Mouse (Mus musculus) intestine, embryonic 14.5 days (tissue): ENCODE results near the gene Sez6l2. TPM values are rescaled to one million over a fixed set of nuclear protein-coding genes. Genes with fewer than 3 reads are reported as not detected.

Experiments used
- ATAC-seq: fragments of 200-750 bp; cut with Nextera tagmentation; replicated peaks from 2 replicates; pipeline ENCODE4 v1.8.0; 2017; ENCODE audit warnings: low read depth, moderate number of reproducible peaks, moderate TSS enrichment, moderate library complexity; ENCODE audit not compliant: low FRiP score, low TSS enrichment
- DNase-seq: peaks from one replicate; pipeline ENCODE4 v3.0.0-alpha.2; 2018; ENCODE audit warnings: low spot score
- H3K27ac ChIP-seq: fragments of 300-500 bp; sonication (generic); 2 replicates; pipeline ENCODE4 v1.5.1; 2014; ENCODE audit warnings: low read depth, mild to moderate bottlenecking, control low read depth
- H3K27me3 ChIP-seq: fragments of 300-500 bp; sonication (generic); replicated peaks from 2 replicates; pipeline ENCODE4 v1.6.1; 2014; ENCODE audit warnings: low read length, control low read depth; ENCODE audit not compliant: control insufficient read depth, insufficient read depth
- H3K36me3 ChIP-seq: fragments of 300-500 bp; sonication (generic); 2 replicates; pipeline ENCODE4 v1.6.1; 2014; ENCODE audit warnings: low read length, control low read depth; ENCODE audit not compliant: control insufficient read depth, insufficient read depth
- H3K4me1 ChIP-seq: fragments of 300-500 bp; sonication (generic); replicated peaks from 2 replicates; pipeline ENCODE4 v1.6.1; 2014; ENCODE audit warnings: low read length, control low read depth, mixed read lengths; ENCODE audit not compliant: control insufficient read depth, insufficient read depth
- H3K4me2 ChIP-seq: fragments of 300-500 bp; sonication (generic); 2 replicates; pipeline ENCODE4 v1.6.1; 2014; ENCODE audit warnings: low read length
- H3K4me3 ChIP-seq: fragments of 300-500 bp; sonication (generic); 2 replicates; pipeline ENCODE4 v1.5.1; 2014; ENCODE audit warnings: low read depth, low read length, control low read depth, mixed read lengths
- H3K9ac ChIP-seq: fragments of 300-500 bp; sonication (generic); 2 replicates; pipeline ENCODE4 v1.6.1; 2014; ENCODE audit warnings: mild to moderate bottlenecking, low read length
- H3K9me3 ChIP-seq: fragments of 300-500 bp; sonication (generic); 2 replicates; pipeline ENCODE4 v1.6.1; 2016; ENCODE audit warnings: low read length, control low read depth; ENCODE audit not compliant: control insufficient read depth
- WGBS: fragments of 180-500 bp; shearing (Covaris S2); extraction: QIAGEN DNeasy Blood & Tissue Kit; methylation state at CpG from one replicate; pipeline ENCODE4 v1.1.7; 2014; 5-methylcytosine and 5-hydroxymethylcytosine counted together
- polyA plus RNA-seq: library from polyadenylated mRNA; unstranded; fragments of >200 nt; fragmentation: Nextera tagmentation; extraction: Ambion mirVana; gene quantifications from 2 replicates; pipeline ENCODE4 v1.2.1, GENCODE M21; 2014

Sez6l2 gene
- polyA plus RNA-seq, 1 experiment from 2014 or later = 3.8 TPM

DNA sequence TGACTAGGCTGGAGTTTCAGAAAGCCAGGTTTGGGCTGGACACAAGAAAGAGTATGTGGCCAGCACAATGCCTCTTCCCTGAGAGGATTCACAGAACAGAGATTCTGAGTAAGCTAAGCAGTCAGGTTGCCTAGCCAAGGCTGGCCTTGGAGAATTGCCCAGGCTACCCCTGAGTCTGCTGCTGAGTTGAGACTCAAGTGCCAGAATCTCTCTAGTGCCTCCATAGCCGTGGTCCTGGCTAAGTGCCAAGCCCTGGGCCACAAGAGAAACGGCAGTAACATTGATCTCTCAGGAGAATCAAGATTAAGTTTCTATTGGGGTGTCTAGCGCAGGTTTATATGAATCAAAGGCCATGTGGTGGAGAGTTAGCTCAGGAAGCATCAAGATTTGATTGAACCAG lies 15.2 kb downstream of the Sez6l2 start:
- Histone ChIP-seq H3K4me1 (no peaks in the 10 kb centered on the region), H3K9me3 (no peaks in the 10 kb centered on the region), H3K4me3 (no peak overlapping the region), H3K4me2 (no peak overlapping the region), H3K27ac (no peak overlapping the region), H3K9ac (no peak overlapping the region), H3K27me3 (peaks cover 18% of the 10 kb centered on the region), H3K36me3 (no peaks in the 10 kb centered on the region)
- DNase-seq = no peak
- ATAC-seq = no peak
- WGBS = 65% methylated on average over 3 of the region's 3 CpGs

- 62% methylated on average over 6 of the region's 6 CpGs for WGBS
- Histone ChIP-seq H3K4me3 (no peak overlapping the region), H3K4me1 (no peaks in the 10 kb centered on the region), H3K9ac (no peak overlapping the region), H3K4me2 (no peak overlapping the region), H3K27me3 (peaks cover 14% of the 10 kb centered on the region), H3K36me3 (no peaks in the 10 kb centered on the region), H3K9me3 (no peaks in the 10 kb centered on the region), H3K27ac (no peak overlapping the region)
- ATAC-seq (no peak), DNase-seq (no peak)
Observed at GRCm38 (mm10) chr7:126967361-126967760, 17.0 kb downstream of the Sez6l2 start.

DNA sequence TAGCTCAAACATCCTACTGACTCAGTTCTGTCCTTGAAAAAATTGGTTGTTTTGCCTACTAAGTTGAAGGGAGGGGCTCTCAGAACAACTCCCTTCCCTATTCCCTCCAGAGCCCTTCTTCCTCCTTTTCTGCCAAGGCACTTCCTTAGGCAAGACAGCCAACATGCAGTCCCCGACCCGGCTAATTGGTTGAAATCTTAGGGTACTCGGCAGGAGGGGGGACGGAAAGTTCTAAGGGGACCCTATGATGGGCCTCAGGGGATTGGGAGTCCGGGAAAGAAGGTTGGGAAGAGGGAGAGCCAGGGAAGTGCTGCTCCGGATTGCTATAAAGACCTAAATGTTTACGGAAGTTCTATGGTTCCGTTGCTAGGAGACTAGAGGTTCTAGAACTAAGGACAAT lies 25.1 kb downstream of the Sez6l2 start:
- ATAC-seq (0 out of 2 replicates have a peak, but pooled peaks have one; percentile 0), DNase-seq (no peak)
- Histone ChIP-seq H3K9me3 (no peaks in the 10 kb centered on the region), H3K4me2 (peak overlapping the region; percentile 66), H3K4me1 (0 out of 2 replicates have a peak, but pooled peaks cover 5% of the 10 kb centered on the region), H3K27ac (peak overlapping the region; percentile 49; the same call in 1 of the 2 replicates), H3K36me3 (peaks cover 28% of the 10 kb centered on the region), H3K27me3 (no peaks in the 10 kb centered on the region), H3K4me3 (peak overlapping the region; percentile 97), H3K9ac (peak overlapping the region; percentile 94; the same call in 1 of the 2 replicates)
- 14% methylated on average over 8 of the region's 8 CpGs for WGBS

DNA sequence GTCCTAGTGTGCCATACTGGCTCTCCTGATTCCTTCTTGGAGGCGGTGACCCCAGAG lies 25.4 kb downstream of the Sez6l2 start, which contains the start of gene Cdipt:
Gene Cdipt, plus strand, starts transcription at position 22 of the 57 bp plus-strand sequence.
- peaks cover 30% of the 10 kb centered on the region for H3K36me3 ChIP-seq
- no peak for DNase-seq
- peak within 1 kb of the TSS; percentile 94 for H3K27ac ChIP-seq
- no peak for ATAC-seq
- peak within 1 kb of the TSS; percentile 94 for H3K9ac ChIP-seq
- no peaks in the 10 kb centered on the region for H3K9me3 ChIP-seq
- 5% methylated on average over 1 of the region's 1 CpGs for WGBS
- H3K27me3 ChIP-seq = no peaks in the 10 kb centered on the region
- H3K4me2 ChIP-seq = peak within 1 kb of the TSS; percentile 66
- peak within 1 kb of the TSS; percentile 97 for H3K4me3 ChIP-seq
- 0 out of 2 replicates have a peak, but pooled peaks cover 5% of the 10 kb centered on the region for H3K4me1 ChIP-seq

DNA sequence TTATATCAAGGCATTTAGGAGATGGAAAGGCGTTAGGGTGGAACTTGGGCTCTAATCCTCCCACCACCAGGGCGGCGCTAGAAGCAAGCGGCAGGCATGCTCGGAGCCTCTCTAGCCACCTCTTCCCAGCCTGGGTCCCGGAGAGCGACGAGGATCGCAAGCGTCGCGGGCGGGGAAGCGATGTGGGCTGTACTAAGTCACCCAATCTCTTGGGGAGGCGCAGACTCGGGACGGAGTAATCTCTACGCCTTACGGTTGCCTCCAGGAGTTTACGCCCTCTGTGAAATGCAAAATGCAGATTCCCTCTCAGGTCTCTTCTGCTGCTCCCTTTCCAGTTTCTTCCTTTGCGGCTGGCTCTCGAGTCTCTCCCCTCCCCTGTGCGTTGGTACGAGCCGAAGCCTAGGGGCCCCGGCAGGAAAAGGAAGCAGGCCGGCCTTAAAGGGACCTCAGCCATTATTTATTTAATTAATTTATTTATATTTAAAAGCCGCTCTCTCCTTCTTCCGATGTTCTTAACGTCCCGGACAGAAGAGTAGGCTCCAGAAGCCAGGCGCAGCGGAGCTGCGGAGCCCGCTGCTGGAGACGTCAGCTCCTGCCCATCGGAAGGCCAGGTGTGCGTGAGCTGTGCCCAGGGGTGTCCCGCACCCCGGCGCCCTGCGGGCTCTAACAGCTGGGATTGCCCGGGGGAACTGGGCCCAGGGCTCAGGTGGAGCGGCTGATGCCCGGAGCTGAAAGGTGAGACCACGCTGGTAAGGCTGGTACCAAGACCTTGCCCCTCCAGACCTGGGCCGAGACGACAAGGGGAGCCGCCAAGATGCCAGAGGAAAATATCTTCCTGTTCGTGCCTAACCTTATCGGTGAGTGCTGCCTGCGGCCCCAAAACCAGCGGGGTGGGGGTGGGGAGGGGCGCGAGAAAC lies 25.8 kb downstream of the Sez6l2 start, which contains the start of gene Cdiptos:
Gene Cdiptos, minus strand, starts transcription at position 149 of the 917 bp plus-strand sequence.
- peak; percentile 95 for ATAC-seq
- WGBS = under 1% methylated on average over 55 of the region's 55 CpGs
- H3K36me3 ChIP-seq = peaks cover 34% of the 10 kb centered on the region
- H3K4me2 ChIP-seq = peak within 1 kb of the TSS; percentile 66
- DNase-seq = peak; percentile 99
- H3K9ac ChIP-seq = peak within 1 kb of the TSS; percentile 94
- H3K4me1 ChIP-seq = 0 out of 2 replicates have a peak, but pooled peaks cover 5% of the 10 kb centered on the region
- H3K27ac ChIP-seq = peak within 1 kb of the TSS; percentile 94
- no peaks in the 10 kb centered on the region for H3K9me3 ChIP-seq
- H3K27me3 ChIP-seq = no peaks in the 10 kb centered on the region
- peak within 1 kb of the TSS; percentile 97 for H3K4me3 ChIP-seq

DNA sequence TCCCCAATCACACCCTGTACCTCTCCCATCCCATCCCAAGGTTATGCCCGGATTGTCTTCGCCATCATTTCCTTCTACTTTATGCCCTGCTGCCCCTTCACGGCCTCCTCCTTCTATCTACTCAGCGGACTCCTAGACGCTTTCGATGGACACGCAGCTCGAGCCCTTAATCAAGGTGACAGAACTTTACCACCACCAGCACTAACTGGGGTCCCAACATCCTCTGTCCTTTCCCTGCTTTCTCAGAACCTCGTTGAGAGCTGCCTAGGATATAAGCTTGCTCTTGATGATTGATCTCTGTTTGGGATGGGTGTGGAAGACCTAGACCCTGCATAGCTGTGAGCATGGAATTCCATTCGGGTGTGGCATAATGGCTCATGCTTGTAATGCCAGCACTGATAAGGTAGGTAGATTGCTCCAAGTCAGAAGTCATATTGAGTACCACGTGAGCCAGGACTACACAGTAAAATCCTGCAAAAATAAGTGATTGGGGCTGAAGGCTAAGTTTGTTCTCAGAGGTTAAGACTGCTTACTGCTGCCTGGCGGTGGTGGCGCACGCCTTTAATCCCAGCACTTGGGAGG lies 26.6 kb downstream of the Sez6l2 start:
- peaks cover 35% of the 10 kb centered on the region for H3K36me3 ChIP-seq
- peak overlapping the region; percentile 66 for H3K4me2 ChIP-seq
- H3K9ac ChIP-seq = peak overlapping the region; percentile 94
- 23% methylated on average over 14 of the region's 14 CpGs for WGBS
- DNase-seq (peak; percentile 71), ATAC-seq (0 out of 2 replicates have a peak, but pooled peaks have one; percentile 40)
- no peaks in the 10 kb centered on the region for H3K9me3 ChIP-seq
- H3K27me3 ChIP-seq = no peaks in the 10 kb centered on the region
- peak overlapping the region; percentile 97 for H3K4me3 ChIP-seq
- peak overlapping the region; percentile 94 for H3K27ac ChIP-seq
- H3K4me1 ChIP-seq = 0 out of 2 replicates have a peak, but pooled peaks cover 5% of the 10 kb centered on the region

- H3K36me3 ChIP-seq = peaks cover 35% of the 10 kb centered on the region
- no peak overlapping the region for H3K9ac ChIP-seq
- H3K27ac ChIP-seq = no peak overlapping the region
- H3K4me3 ChIP-seq = no peak overlapping the region
- no peak overlapping the region for H3K4me2 ChIP-seq
- WGBS = 87% methylated on average over 6 of the region's 6 CpGs
- no peaks in the 10 kb centered on the region for H3K27me3 ChIP-seq
- ATAC-seq (no peak), DNase-seq (no peak)
- 0 out of 2 replicates have a peak, but pooled peaks cover 5% of the 10 kb centered on the region for H3K4me1 ChIP-seq
- no peaks in the 10 kb centered on the region for H3K9me3 ChIP-seq
Observed at GRCm38 (mm10) chr7:126978841-126979240, 28.5 kb downstream of the Sez6l2 start.

DNA sequence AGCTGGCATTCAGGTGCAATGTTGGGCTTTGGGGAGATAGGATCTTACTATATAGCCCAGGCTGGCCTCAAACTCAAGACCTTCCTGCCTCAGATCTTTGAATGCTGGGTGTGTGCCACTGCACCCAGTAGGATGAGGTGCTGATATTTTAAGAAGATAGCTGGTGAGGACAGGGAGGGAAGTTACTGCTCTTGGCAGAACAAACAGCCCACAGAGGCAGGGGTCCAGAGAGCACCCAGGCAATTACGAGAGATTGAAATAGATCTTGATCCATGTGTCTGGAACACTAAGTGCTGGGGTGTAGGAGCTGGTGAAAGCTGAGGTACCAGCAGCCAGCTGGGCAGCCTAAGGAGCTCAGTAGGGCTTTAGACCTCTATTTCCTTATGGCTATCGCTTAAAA lies 31.2 kb downstream of the Sez6l2 start:
- ATAC-seq (no peak), DNase-seq (no peak)
- H3K4me3 ChIP-seq = no peak overlapping the region

More for the DNA sequence above, 31.2 kb downstream of the Sez6l2 start:
- Histone ChIP-seq H3K4me2 (no peak overlapping the region), H3K9me3 (no peaks in the 10 kb centered on the region), H3K9ac (no peak overlapping the region), H3K36me3 (peaks cover 35% of the 10 kb centered on the region), H3K27me3 (no peaks in the 10 kb centered on the region), H3K4me1 (0 out of 2 replicates have a peak, but pooled peaks cover 5% of the 10 kb centered on the region), H3K27ac (no peak overlapping the region)
- WGBS = 79% methylated on average over 2 of the region's 2 CpGs
